Mouse (Mus musculus) CD4-positive, CD25-positive, alpha-beta regulatory T cell, adult 4 months (primary cell): Measurements from ENCODE around the gene Asic1. TPM values are rescaled to one million over a fixed set of nuclear protein-coding genes. Genes with fewer than 3 reads are reported as not detected.

Source experiments
- ATAC-seq: one replicate; pipeline ENCODE4 v1.8.0; 2017
- polyA plus RNA-seq, 2 experiments: library from polyadenylated mRNA; unstranded; fragments of 100-300 nt; shearing (Covaris generic); gene quantifications; one replicate each; pipeline ENCODE4 v1.2.1; 2017

Asic1 gene
- polyA plus RNA-seq, 2 experiments from 2014 or later: 0.52 TPM; not detected in 1

- no peak for ATAC-seq
Measured at GRCm38 (mm10) chr15:99703104-99703503, 32.9 kb downstream of the Asic1 start.

DNA sequence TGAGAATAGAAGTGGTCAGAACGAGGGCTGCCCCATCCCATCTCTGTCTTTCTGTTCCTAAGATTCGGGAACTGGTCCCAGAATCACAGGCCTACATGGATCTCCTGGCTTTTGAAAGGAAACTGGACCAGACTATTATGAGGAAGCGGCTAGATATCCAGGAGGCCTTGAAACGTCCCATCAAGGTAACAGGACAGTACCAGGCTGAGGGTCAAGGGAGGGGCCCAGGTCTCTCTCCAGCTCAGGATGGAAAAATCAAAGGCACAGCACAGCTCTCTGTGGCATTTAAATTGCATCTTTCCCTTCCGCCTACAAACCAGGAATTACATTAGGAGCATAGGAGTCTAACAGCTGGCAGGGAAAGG is 33.5 kb downstream of the Asic1 start:
- ATAC-seq: no peak

DNA sequence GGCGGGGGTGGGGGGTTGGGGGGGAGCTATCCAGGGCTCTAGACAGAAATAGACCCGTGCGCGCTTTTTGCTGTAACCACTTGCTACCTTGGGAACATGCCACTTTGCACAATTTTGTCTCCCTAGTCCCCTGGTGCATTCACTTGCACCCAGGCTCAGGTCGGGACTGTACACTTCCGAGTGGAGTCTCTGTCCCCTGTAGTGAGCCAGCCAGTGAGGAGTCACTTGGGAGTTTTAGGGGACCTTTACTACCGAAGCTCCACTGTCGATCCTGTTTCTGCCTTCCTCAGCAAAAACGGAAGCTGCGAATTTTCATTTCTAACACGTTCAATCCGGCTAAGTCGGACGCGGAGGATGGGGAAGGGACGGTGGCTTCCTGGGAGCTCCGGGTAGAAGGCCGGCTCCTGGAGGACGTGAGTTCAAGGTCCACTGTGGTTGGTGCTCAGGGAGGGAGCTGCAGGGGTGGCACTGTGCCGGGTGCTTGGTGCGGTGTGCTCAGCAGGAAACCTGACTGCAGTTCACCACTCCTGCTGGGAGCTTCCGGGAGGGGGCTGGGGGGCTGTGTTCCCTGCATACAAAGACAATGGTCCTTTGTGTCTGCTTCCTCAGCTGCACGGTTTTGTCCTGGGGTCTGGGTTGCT is 34.0 kb downstream of the Asic1 start:
- ATAC-seq: no peak

DNA sequence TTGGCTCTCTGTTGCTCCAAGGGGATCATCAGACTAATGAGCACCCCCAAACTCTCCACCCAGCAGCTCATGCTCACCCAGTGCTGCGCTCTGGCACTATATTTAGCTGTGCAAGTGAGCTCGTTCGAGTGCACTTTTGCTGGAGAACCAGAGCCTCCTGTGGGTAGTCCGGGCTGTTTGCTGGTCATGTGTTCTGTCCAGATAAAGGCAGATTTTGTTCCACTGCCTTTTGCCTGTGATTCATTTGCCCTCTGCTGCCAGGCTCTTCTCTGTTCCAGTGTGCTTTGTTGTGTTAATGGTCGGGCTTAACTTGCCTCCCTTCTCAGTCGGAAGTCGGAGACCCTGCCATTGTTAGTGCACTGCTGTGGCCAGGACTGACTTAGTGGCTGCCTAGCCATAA is 34.7 kb downstream of the Asic1 start:
- ATAC-seq: no peak

DNA sequence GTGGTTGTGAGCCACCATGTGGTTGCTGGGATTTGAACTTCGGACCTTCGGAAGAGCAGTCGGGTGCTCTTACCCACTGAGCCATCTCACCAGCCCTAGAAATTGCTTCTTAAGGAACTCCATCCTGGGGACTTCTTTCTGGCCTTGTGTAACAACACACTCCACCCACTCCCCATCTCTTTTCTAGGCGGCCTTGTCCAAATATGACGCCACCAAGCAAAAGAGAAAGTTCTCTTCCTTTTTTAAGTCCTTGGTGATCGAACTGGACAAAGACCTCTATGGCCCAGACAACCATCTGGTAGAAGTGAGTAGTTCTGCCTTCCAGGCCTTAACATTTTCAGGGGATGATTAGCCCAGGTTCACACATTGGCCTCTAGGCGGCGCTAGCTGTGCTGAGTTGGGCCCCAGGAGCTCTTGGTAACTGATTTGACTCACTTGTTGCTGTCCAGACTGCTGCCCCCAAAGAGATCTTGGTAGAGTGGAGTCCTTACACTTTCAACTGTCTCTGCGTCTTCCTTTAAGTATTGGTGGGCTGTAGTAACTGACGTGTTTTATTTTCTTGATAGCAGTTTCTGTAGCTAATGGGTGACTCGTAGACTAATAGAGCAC is 35.4 kb downstream of the Asic1 start, which contains the start of gene Gm17349:
Gm17349 (minus strand) TSS at position 51 of the 609 bp plus-strand sequence.
- ATAC-seq: peak; percentile 21

GRCm38 (mm10) chr15:99708176-99708575 is 38.0 kb downstream of the Asic1 start:
- no peak for ATAC-seq

- ATAC-seq: no peak
Measured at GRCm38 (mm10) chr15:99710221-99711190, 40.3 kb downstream of the Asic1 start.

DNA sequence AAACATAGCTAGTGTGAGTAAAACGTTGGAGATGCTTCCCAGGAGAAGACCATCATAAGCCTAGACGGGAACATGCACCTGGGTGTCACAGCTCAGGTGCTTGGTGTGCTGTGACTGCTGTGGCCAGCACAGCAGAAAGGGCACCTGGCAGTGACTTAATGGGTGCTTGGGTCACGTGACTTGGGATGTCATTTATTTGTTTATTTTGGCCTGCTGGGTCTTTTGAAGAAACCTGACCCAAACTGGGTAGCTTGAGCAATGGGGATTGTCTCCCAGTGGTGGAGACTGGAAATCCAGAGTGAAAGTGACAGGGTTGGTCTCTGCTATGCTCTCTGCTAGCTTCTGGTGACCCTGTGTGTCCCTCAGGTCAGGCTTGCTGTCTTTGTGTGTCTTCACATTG is 41.3 kb downstream of the Asic1 start:
- ATAC-seq: no peak

DNA sequence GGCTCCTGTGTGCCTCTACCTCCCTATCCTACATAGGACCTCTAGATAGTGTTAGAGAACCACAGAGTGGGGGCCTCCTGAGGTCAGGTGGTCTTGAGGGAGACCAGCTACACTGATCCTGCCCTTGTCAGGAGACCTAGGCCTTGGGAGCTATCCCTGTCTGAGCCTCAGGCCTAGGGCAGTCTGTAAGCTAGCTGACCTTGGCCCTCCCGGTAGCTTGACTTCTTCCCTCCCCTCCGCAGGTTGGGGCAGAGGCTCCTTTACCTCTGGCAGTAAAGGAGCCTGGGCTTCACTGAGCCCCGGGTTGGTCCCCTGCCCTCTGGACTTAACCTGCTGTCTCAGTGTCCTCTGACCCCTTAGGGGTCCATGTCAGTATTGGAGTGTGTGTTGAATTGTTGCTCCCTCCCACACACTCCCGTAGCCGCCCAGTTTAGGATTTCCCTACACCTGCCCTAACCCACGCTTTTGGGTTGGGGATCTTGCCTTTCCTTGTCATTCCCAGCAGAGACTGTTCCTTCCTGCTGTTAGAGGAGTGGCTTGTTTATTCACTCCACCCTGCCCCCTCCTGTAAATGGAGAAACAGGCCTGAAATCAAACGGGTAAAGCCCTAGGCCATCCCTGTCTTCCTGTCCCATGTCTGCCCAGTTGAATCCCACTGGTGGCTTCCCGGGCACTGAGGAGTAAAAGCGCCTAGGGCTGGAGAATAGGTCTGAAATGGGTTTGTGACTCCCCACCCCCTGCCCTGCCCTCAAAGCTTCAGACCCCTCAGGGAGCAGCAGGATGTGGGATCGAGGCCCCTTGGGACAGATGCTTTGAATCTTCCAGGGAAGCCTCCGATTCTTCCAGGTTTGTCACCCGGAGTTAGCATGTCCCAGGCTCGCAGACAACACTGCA is 42.7 kb downstream of the Asic1 start:
- no peak for ATAC-seq

GRCm38 (mm10) chr15:99713569-99713968 is 43.4 kb downstream of the Asic1 start:
- no peak for ATAC-seq

DNA sequence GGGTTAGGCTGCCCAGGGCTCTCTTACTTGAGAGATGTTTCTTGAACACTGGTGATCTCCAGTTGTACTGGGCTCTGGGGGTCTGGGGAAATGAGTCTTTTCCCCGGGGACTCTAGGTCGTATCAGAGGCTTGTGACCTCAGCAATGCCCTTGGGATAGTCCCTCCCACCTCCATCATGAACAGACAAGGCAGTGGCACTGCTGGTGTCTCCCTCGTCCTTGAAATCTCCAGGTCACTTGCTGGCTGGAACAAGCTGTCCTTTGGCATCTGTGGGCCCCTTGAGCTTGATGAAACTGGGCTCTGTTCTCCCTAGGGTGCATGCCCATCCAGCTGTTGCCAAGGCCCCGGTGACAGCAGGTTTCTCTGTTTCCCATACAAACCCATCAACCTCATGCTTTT is 44.0 kb downstream of the Asic1 start:
- no peak for ATAC-seq

GRCm38 (mm10) chr15:99714858-99715257 is 44.7 kb downstream of the Asic1 start:
- peak; percentile 81 for ATAC-seq

DNA sequence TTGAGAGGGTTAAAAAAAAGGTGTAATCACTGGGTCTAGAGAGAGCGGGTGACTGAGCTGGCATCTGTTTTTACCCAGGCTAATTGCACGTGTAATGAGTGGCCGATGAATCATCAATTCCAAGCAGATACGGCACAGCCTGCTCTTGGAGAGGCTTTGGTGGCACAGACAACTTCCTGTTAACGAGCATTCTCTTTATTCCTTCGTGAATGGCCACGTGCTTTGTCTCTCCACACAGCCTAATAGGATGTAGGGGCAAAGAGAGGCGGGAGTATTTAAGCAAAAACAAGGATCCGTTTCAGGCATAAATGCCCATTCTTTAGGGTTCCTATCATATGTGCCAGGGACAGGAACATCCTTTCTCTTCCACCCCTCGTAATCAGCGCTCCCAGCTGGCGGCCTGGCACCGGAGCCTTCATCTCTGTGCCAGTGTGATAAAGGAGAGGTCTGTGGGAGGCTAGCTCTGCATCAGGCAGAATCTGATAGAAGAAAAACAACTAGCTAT is 45.2 kb downstream of the Asic1 start:
- ATAC-seq: no peak

- ATAC-seq: no peak
Measured at GRCm38 (mm10) chr15:99715982-99716746, 46.0 kb downstream of the Asic1 start.

GRCm38 (mm10) chr15:99716814-99717213 is 46.6 kb downstream of the Asic1 start:
- no peak for ATAC-seq

DNA sequence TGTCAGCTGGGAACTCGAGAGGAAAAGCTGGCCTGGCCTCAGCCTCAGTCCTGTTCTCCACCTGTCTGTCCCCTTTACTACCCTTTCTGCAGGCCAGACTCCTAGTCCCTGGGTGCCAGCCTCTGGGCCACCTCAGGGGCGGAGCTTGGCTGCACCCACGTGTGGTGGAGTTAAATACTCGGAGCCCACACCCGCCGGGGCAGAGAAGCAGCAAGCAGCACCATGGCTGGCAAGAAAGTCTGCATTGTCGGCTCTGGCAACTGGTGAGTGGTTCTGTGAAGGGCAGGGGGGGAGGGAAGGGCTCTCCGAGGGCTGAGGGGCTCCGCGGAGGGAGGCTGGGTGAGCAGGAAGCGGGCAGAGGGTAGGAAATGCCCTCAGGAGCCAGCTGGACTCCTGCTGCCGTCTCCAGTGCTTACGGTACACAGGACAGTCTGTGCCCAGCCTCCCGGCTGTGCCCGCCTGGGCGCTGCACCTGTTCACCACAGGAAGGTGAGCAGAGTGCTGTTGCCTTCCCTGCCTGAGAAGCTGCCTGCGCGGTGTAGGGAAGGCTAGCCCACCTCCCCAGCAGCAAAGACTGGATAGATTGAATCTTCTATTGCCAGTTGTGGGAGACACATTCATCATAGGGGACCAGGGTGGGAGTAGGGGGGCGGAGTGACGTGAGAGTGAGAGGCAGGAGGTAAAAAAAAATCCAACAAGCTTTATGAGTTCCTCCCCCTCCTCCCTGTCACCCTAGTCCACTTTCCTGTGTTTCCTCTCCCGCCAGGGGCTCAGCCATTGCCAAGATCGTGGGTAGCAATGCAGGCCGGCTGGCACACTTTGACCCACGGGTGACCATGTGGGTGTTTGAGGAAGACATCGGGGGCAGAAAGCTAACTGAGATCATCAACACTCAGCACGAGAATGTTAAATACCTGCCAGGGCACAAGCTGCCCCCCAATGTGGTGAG is 47.5 kb downstream of the Asic1 start, which contains the start of gene Gpd1:
Gpd1 (plus strand) TSS at position 130 of the 949 bp plus-strand sequence.
- ATAC-seq: no peak

DNA sequence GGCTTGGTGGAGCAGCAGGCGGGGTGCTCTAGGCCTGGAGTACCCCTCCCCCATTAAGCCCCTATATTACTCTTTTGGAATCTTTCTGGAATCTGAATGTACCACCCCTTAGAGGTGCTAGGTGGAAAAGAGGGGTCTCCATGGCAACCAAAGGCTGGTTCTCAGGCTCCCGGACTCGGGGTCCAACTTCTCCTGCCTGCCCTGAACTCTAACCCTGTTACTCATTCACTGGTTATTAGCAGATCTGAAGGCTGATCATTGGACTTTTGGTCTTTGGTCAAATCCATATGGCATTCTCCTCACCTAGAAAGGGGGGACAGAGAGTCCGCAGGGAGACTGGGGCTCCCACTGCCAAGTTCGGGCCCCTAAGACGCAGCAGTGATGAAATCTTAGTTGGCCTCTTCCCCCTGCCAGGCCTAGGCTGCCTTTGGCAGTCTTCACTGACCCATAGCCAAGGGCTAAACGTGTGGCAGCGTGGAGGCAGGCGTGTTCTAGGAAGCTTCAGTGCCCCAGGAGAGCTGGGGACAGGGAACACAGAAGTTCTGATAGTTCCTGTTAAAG is 48.4 kb downstream of the Asic1 start:
- no peak for ATAC-seq

DNA sequence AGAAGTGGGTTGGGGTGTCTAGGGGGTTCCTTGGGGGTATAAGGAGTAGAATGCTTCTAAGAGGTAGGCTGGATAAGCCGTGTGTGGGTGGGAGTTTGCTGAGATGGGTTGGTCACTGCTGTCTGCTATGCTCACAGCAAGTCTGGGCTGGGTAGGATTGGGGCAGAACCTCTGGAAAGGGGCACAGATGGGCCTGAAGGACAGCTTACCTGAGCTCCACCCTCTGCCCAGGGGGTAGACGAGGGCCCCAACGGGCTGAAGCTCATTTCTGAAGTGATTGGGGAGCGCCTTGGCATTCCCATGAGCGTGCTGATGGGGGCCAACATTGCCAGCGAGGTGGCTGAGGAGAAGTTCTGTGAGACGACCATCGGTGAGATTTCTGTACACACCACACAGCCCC is 49.7 kb downstream of the Asic1 start:
- ATAC-seq: no peak

- ATAC-seq: no peak
Measured at GRCm38 (mm10) chr15:99721921-99722743, 52.0 kb downstream of the Asic1 start.
